Mouse (Mus musculus): ENCODE measurements around the gene Hist1h2br. TPM values are rescaled to one million over a fixed set of nuclear protein-coding genes. Genes with fewer than 3 reads are reported as not detected.
A peak's percentile ranks its signal among the peaks of the same experiment; 100 is the strongest.
"Not testable (repeated sequence)": the region's sequence is repeated elsewhere in the genome, so short reads cannot be mapped to it uniquely, and the experiment has no call there.

Hist1h2br gene
- 11.3 and 12.2 TPM in 2 replicates for polyA plus RNA-seq (2015; fragmentation: Nextera tagmentation; extraction: Ambion mirVana)

GRCm38 (mm10) chr13:21833461-21833860, at the start of gene Hist1h2br, which contains the start of gene Hist1h2ap:
TSS of gene Hist1h2br (plus strand) at chr13:21833743.
TSS of gene Hist1h2ap (minus strand) at chr13:21833507.
- no CpG with 5 or more reads among the region's 24 CpGs for WGBS
- peak; percentile 97 for ATAC-seq
- not testable (repeated sequence) for H3K4me2 ChIP-seq (replicated peaks); H3K27ac ChIP-seq; H3K4me3 ChIP-seq (replicated peaks); H3K36me3 ChIP-seq; H3K9me3 ChIP-seq; H3K27me3 ChIP-seq; H3K4me1 ChIP-seq (replicated peaks); H3K9ac ChIP-seq (replicated peaks)

GRCm38 (mm10) chr13:21784311-21784710, 49.2 kb upstream of the Hist1h2br start:
- H3K9me3 ChIP-seq = no peaks in the 10 kb centered on the region
- no peak overlapping the region; the same call in 1 of the 2 replicates for H3K4me3 ChIP-seq (replicated peaks)
- ATAC-seq = no peak
- whole genome bisulfite sequencing = 20% methylated on average over 6 of the region's 6 CpGs
- H3K27ac ChIP-seq = peak overlapping the region; percentile 68
- H3K27me3 ChIP-seq = no peaks in the 10 kb centered on the region
- H3K36me3 ChIP-seq = no peaks in the 10 kb centered on the region
- H3K4me2 ChIP-seq (replicated peaks) = peak overlapping the region; percentile 67; the same call in 1 of the 2 replicates
- no peak overlapping the region for H3K9ac ChIP-seq (replicated peaks)
- peaks cover 48% of the 10 kb centered on the region for H3K4me1 ChIP-seq (replicated peaks)

GRCm38 (mm10) chr13:21786189-21786898, 47.2 kb upstream of the Hist1h2br start:
- Histone ChIP-seq H3K9ac (replicated peaks) (peak overlapping the region; percentile 61), H3K27ac (peak overlapping the region; percentile 84), H3K4me1 (replicated peaks) (peaks cover 41% of the 10 kb centered on the region), H3K4me3 (replicated peaks) (peak overlapping the region; percentile 39), H3K36me3 (no peaks in the 10 kb centered on the region), H3K27me3 (no peaks in the 10 kb centered on the region), H3K9me3 (no peaks in the 10 kb centered on the region), H3K4me2 (replicated peaks) (peak overlapping the region; percentile 64)
- 3% methylated on average over 8 of the region's 8 CpGs for WGBS
- ATAC-seq = no peak

GRCm38 (mm10) chr13:21786899-21787629, 46.5 kb upstream of the Hist1h2br start, which contains the start of the genes Hist1h2an and Hist1h2bp:
TSS of gene Hist1h2an (minus strand) at chr13:21787218.
TSS of gene Hist1h2bp (plus strand) at chr13:21787461.
- not testable (repeated sequence) for H3K9me3 ChIP-seq, H3K27me3 ChIP-seq, H3K36me3 ChIP-seq
- Histone ChIP-seq H3K27ac (peak within 1 kb of the TSS; percentile 84), H3K4me1 (replicated peaks) (peaks cover 41% of the 10 kb centered on the region), H3K4me2 (replicated peaks) (peak within 1 kb of the TSS; percentile 64), H3K4me3 (replicated peaks) (peak within 1 kb of the TSS; percentile 39), H3K9ac (replicated peaks) (peak within 1 kb of the TSS; percentile 61)
- ATAC-seq = peak; percentile 96
- WGBS = under 1% methylated on average over 42 of the region's 63 CpGs

GRCm38 (mm10) chr13:21787760-21788593, 45.6 kb upstream of the Hist1h2br start:
- Histone ChIP-seq H3K9ac (replicated peaks) (peak overlapping the region; percentile 41; the same call in 1 of the 2 replicates), H3K27ac (peak overlapping the region; percentile 68), H3K4me1 (replicated peaks) (peaks cover 34% of the 10 kb centered on the region), H3K9me3 (no peaks in the 10 kb centered on the region), H3K4me2 (replicated peaks) (peak overlapping the region; percentile 64), H3K27me3 (no peaks in the 10 kb centered on the region), H3K36me3 (no peaks in the 10 kb centered on the region), H3K4me3 (replicated peaks) (peak overlapping the region; percentile 39)
- 8% methylated on average over 17 of the region's 21 CpGs for WGBS
- ATAC-seq = no peak

- ATAC-seq = no peak
- Histone ChIP-seq H3K4me2 (replicated peaks) (no peak overlapping the region), H3K36me3 (no peaks in the 10 kb centered on the region), H3K9me3 (no peaks in the 10 kb centered on the region), H3K4me3 (replicated peaks) (no peak overlapping the region), H3K27ac (no peak overlapping the region), H3K9ac (replicated peaks) (no peak overlapping the region), H3K4me1 (replicated peaks) (peaks cover 24% of the 10 kb centered on the region), H3K27me3 (no peaks in the 10 kb centered on the region)
- 61% methylated on average over 6 of the region's 6 CpGs for WGBS
Measured at GRCm38 (mm10) chr13:21789925-21790324, 43.6 kb upstream of the Hist1h2br start.

GRCm38 (mm10) chr13:21790601-21791283, 42.8 kb upstream of the Hist1h2br start:
- Histone ChIP-seq H3K9ac (replicated peaks) (peak overlapping the region; percentile 50; the same call in 1 of the 2 replicates), H3K4me1 (replicated peaks) (peaks cover 23% of the 10 kb centered on the region), H3K27me3 (no peaks in the 10 kb centered on the region), H3K4me2 (replicated peaks) (peak overlapping the region; percentile 33), H3K9me3 (no peaks in the 10 kb centered on the region), H3K36me3 (no peaks in the 10 kb centered on the region), H3K27ac (no peak overlapping the region), H3K4me3 (replicated peaks) (no peak overlapping the region)
- no peak for ATAC-seq
- WGBS = 7% methylated on average over 18 of the region's 18 CpGs

GRCm38 (mm10) chr13:21795584-21795983, 38.0 kb upstream of the Hist1h2br start:
- Histone ChIP-seq H3K4me2 (replicated peaks) (no peak overlapping the region), H3K27me3 (no peaks in the 10 kb centered on the region), H3K9ac (replicated peaks) (no peak overlapping the region), H3K9me3 (no peaks in the 10 kb centered on the region), H3K27ac (no peak overlapping the region), H3K4me1 (replicated peaks) (peaks cover 5% of the 10 kb centered on the region), H3K36me3 (no peaks in the 10 kb centered on the region), H3K4me3 (replicated peaks) (no peak overlapping the region)
- ATAC-seq = no peak
- WGBS = 93% methylated on average over 7 of the region's 7 CpGs

- not testable (repeated sequence) for H3K4me1 ChIP-seq (replicated peaks); H3K4me2 ChIP-seq (replicated peaks); H3K9ac ChIP-seq (replicated peaks); H3K27me3 ChIP-seq; H3K36me3 ChIP-seq; H3K27ac ChIP-seq; ATAC-seq; H3K4me3 ChIP-seq (replicated peaks); H3K9me3 ChIP-seq
Measured at GRCm38 (mm10) chr13:21797163-21797562, 36.4 kb upstream of the Hist1h2br start.

GRCm38 (mm10) chr13:21803058-21803457, 30.5 kb upstream of the Hist1h2br start:
- H3K9ac ChIP-seq (replicated peaks); H3K4me2 ChIP-seq (replicated peaks); H3K27ac ChIP-seq; H3K36me3 ChIP-seq; H3K9me3 ChIP-seq; H3K4me1 ChIP-seq (replicated peaks); H3K27me3 ChIP-seq; H3K4me3 ChIP-seq (replicated peaks): not testable (repeated sequence)
- peak; percentile 60; the same call in 1 of the 2 replicates for ATAC-seq
- no CpG with 5 or more reads among the region's 4 CpGs for WGBS

GRCm38 (mm10) chr13:21810073-21810472, 23.5 kb upstream of the Hist1h2br start, which contains the start of the genes Hist1h2bq and Hist1h2ao:
TSS of gene Hist1h2bq (minus strand) at chr13:21810197.
TSS of gene Hist1h2ao (plus strand) at chr13:21810465.
- H3K27me3 ChIP-seq; H3K27ac ChIP-seq; H3K36me3 ChIP-seq; H3K4me1 ChIP-seq (replicated peaks); H3K4me3 ChIP-seq (replicated peaks); H3K4me2 ChIP-seq (replicated peaks); H3K9me3 ChIP-seq; H3K9ac ChIP-seq (replicated peaks): not testable (repeated sequence)
- WGBS = no CpG with 5 or more reads among the region's 23 CpGs
- peak; percentile 98 for ATAC-seq

Measured in midbrain, embryonic 13.5 days (tissue).